Mouse (Mus musculus): ENCODE data around the gene Lrrc4c. TPM values are rescaled to one million over a fixed set of nuclear protein-coding genes. Genes with fewer than 3 reads are reported as not detected.

Lrrc4c gene
- 29.2 and 40.0 TPM in 2 replicates for polyA plus RNA-seq (2014; fragmentation: Nextera tagmentation; extraction: Ambion mirVana)

DNA sequence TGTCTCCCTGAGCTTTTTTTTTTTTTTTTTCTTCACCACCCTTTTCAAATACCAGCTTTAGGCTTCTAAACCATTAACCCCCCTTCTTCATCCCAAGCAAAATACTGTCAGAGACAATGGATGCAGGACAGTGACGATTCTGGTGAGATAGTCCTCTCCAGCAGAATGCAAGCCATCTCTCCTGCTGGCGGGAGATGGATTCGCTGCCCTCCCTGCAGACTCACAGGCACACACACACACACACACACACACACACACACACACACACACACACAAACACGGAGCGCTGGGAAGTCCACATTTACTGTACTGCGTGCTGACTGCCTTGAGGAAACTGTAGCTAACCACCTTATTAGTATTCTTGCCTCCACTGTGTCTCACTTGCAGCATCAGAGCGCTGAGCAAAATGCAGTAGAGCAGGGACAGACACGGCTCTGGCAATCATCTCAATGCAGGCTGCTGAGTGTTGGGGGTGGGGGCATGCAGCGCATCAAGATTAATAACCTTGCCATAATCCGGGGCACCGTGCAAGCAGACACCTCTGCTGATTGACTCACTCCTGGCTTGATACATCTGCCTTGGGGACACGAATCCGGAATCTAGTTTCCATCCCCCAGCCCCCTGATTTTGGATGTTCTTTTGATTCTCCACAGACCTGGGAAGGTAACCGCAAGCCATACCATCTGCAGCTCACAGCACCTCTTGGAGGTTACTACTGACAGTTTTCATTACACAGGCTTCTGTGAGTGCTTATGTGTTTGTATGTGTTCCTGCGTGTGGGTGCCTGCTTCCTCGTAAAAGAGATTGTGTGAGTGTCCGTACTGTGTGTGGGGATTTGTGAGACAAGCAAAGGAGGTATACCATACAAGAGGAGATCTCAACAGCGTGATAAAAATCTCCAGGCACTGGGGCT lies at the start of gene Lrrc4c:
TSS of gene Lrrc4c (plus strand) at position 783 of the 913 bp plus-strand sequence.
- peak; percentile 92 for ATAC-seq (ENCODE audit: low read depth)
- no peaks in the 10 kb centered on the region for H3K4me1 ChIP-seq (ENCODE audit: control insufficient read depth, insufficient read depth, low read length)
- peak within 1 kb of the TSS; percentile 77 for H3K27ac ChIP-seq (ENCODE audit: low read depth, low read length)
- peak within 1 kb of the TSS; percentile 65 for H3K4me2 ChIP-seq (ENCODE audit: low read depth, low read length)
- peak within 1 kb of the TSS; percentile 46 for H3K4me3 ChIP-seq (ENCODE audit: low read depth, low read length)
- no peaks in the 10 kb centered on the region for H3K9me3 ChIP-seq (ENCODE audit: control insufficient read depth, low read length)
- 2% methylated on average over 18 of the region's 18 CpGs for WGBS
- no peaks in the 10 kb centered on the region for H3K27me3 ChIP-seq (ENCODE audit: control insufficient read depth, insufficient read depth, low read length)
- H3K36me3 ChIP-seq (ENCODE audit: control insufficient read depth, insufficient read depth, low read length) = no peaks in the 10 kb centered on the region
- H3K9ac ChIP-seq (replicated peaks; ENCODE audit: low read depth, low read length) = peak within 1 kb of the TSS; percentile 52

- Histone ChIP-seq H3K4me3 (ENCODE audit: low read depth, low read length) (no peak overlapping the region), H3K9ac (replicated peaks; ENCODE audit: low read depth, low read length) (no peak overlapping the region), H3K4me1 (ENCODE audit: control insufficient read depth, insufficient read depth, low read length) (no peaks in the 10 kb centered on the region), H3K27ac (ENCODE audit: low read depth, low read length) (no peak overlapping the region), H3K4me2 (ENCODE audit: low read depth, low read length) (no peak overlapping the region), H3K9me3 (ENCODE audit: control insufficient read depth, low read length) (no peaks in the 10 kb centered on the region), H3K36me3 (ENCODE audit: control insufficient read depth, insufficient read depth, low read length) (no peaks in the 10 kb centered on the region), H3K27me3 (ENCODE audit: control insufficient read depth, insufficient read depth, low read length) (no peaks in the 10 kb centered on the region)
- ATAC-seq (ENCODE audit: low read depth) = no peak
- 90% methylated on average over 1 of the region's 1 CpGs for WGBS
Measured at GRCm38 (mm10) chr2:96275061-96275460, 42.9 kb upstream of the Lrrc4c start.

- 76% methylated on average over 5 of the region's 5 CpGs for WGBS
- no peak overlapping the region for H3K27ac ChIP-seq (ENCODE audit: low read depth, low read length)
- no peak for ATAC-seq (ENCODE audit: low read depth)
- no peaks in the 10 kb centered on the region for H3K27me3 ChIP-seq (ENCODE audit: control insufficient read depth, insufficient read depth, low read length)
- H3K9me3 ChIP-seq (ENCODE audit: control insufficient read depth, low read length) = no peaks in the 10 kb centered on the region
- no peaks in the 10 kb centered on the region for H3K36me3 ChIP-seq (ENCODE audit: control insufficient read depth, insufficient read depth, low read length)
- H3K4me2 ChIP-seq (ENCODE audit: low read depth, low read length) = no peak overlapping the region
- no peaks in the 10 kb centered on the region for H3K4me1 ChIP-seq (ENCODE audit: control insufficient read depth, insufficient read depth, low read length)
- H3K4me3 ChIP-seq (ENCODE audit: low read depth, low read length) = no peak overlapping the region
- H3K9ac ChIP-seq (replicated peaks; ENCODE audit: low read depth, low read length) = no peak overlapping the region
Measured at GRCm38 (mm10) chr2:96282926-96283325, 35.0 kb upstream of the Lrrc4c start.

- Histone ChIP-seq H3K36me3 (ENCODE audit: control insufficient read depth, insufficient read depth, low read length) (no peaks in the 10 kb centered on the region), H3K9ac (replicated peaks; ENCODE audit: low read depth, low read length) (no peak overlapping the region), H3K4me3 (ENCODE audit: low read depth, low read length) (no peak overlapping the region), H3K4me2 (ENCODE audit: low read depth, low read length) (no peak overlapping the region), H3K27ac (ENCODE audit: low read depth, low read length) (no peak overlapping the region), H3K9me3 (ENCODE audit: control insufficient read depth, low read length) (no peaks in the 10 kb centered on the region), H3K4me1 (ENCODE audit: control insufficient read depth, insufficient read depth, low read length) (no peaks in the 10 kb centered on the region), H3K27me3 (ENCODE audit: control insufficient read depth, insufficient read depth, low read length) (no peaks in the 10 kb centered on the region)
- no peak for ATAC-seq (ENCODE audit: low read depth)
- WGBS = 69% methylated on average over 4 of the region's 4 CpGs
Measured at GRCm38 (mm10) chr2:96287512-96287911, 30.5 kb upstream of the Lrrc4c start.

DNA sequence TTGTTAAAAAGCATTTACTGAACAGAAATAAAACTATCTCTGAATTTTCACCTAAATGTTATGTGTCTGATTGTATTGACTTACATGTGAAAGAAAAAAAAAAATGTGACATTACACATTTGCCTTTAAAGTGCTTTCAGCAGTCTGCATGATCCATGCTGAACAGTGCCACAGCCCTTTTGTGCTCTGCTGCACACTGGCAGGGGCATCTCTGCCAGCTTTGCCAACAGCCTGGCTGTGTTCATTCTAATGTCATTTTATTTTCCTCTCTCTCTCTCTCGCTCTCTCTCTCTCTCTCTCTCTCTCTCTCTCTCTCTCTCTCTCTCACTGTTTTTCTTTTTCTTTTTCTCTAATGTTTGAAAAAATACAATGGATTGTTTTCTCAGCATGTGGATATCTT lies 27.4 kb upstream of the Lrrc4c start:
- Histone ChIP-seq H3K4me2 (ENCODE audit: low read depth, low read length) (no peak overlapping the region), H3K27me3 (ENCODE audit: control insufficient read depth, insufficient read depth, low read length) (no peaks in the 10 kb centered on the region), H3K9ac (replicated peaks; ENCODE audit: low read depth, low read length) (no peak overlapping the region), H3K27ac (ENCODE audit: low read depth, low read length) (no peak overlapping the region), H3K9me3 (ENCODE audit: control insufficient read depth, low read length) (no peaks in the 10 kb centered on the region), H3K36me3 (ENCODE audit: control insufficient read depth, insufficient read depth, low read length) (no peaks in the 10 kb centered on the region), H3K4me3 (ENCODE audit: low read depth, low read length) (no peak overlapping the region), H3K4me1 (ENCODE audit: control insufficient read depth, insufficient read depth, low read length) (no peaks in the 10 kb centered on the region)
- 71% methylated on average over 1 of the region's 1 CpGs for WGBS
- ATAC-seq (ENCODE audit: low read depth) = no peak

GRCm38 (mm10) chr2:96315034-96315433 lies 2.9 kb upstream of the Lrrc4c start:
- H3K27ac ChIP-seq (ENCODE audit: low read depth, low read length) = no peak overlapping the region
- H3K36me3 ChIP-seq (ENCODE audit: control insufficient read depth, insufficient read depth, low read length) = no peaks in the 10 kb centered on the region
- H3K9ac ChIP-seq (replicated peaks; ENCODE audit: low read depth, low read length) = no peak overlapping the region
- H3K4me3 ChIP-seq (ENCODE audit: low read depth, low read length) = no peak overlapping the region
- ATAC-seq (ENCODE audit: low read depth) = no peak
- no peak overlapping the region for H3K4me2 ChIP-seq (ENCODE audit: low read depth, low read length)
- WGBS = 13% methylated on average over 5 of the region's 5 CpGs
- no peaks in the 10 kb centered on the region for H3K27me3 ChIP-seq (ENCODE audit: control insufficient read depth, insufficient read depth, low read length)
- H3K9me3 ChIP-seq (ENCODE audit: control insufficient read depth, low read length) = no peaks in the 10 kb centered on the region
- no peaks in the 10 kb centered on the region for H3K4me1 ChIP-seq (ENCODE audit: control insufficient read depth, insufficient read depth, low read length)

GRCm38 (mm10) chr2:96316531-96316930 lies 1.4 kb upstream of the Lrrc4c start:
- no peak overlapping the region for H3K4me3 ChIP-seq (ENCODE audit: low read depth, low read length)
- no peak for ATAC-seq (ENCODE audit: low read depth)

GRCm38 (mm10) chr2:96318556-96318955 lies 587 bp downstream of the Lrrc4c start:
- Histone ChIP-seq H3K9ac (replicated peaks; ENCODE audit: low read depth, low read length) (peak overlapping the region; percentile 52; the same call in 1 of the 2 replicates), H3K4me2 (ENCODE audit: low read depth, low read length) (peak overlapping the region; percentile 65), H3K9me3 (ENCODE audit: control insufficient read depth, low read length) (no peaks in the 10 kb centered on the region), H3K4me1 (ENCODE audit: control insufficient read depth, insufficient read depth, low read length) (no peaks in the 10 kb centered on the region), H3K36me3 (ENCODE audit: control insufficient read depth, insufficient read depth, low read length) (no peaks in the 10 kb centered on the region), H3K27ac (ENCODE audit: low read depth, low read length) (peak overlapping the region; percentile 77; the same call in 1 of the 2 replicates), H3K4me3 (ENCODE audit: low read depth, low read length) (peak overlapping the region; percentile 46), H3K27me3 (ENCODE audit: control insufficient read depth, insufficient read depth, low read length) (no peaks in the 10 kb centered on the region)
- ATAC-seq (ENCODE audit: low read depth) = no peak
- 7% methylated on average over 7 of the region's 7 CpGs for WGBS

More at GRCm38 (mm10) chr2:96316531-96316930, 1.4 kb upstream of the Lrrc4c start:
- Histone ChIP-seq H3K4me1 (ENCODE audit: control insufficient read depth, insufficient read depth, low read length) (no peaks in the 10 kb centered on the region), H3K27ac (ENCODE audit: low read depth, low read length) (no peak overlapping the region), H3K36me3 (ENCODE audit: control insufficient read depth, insufficient read depth, low read length) (no peaks in the 10 kb centered on the region), H3K4me2 (ENCODE audit: low read depth, low read length) (no peak overlapping the region), H3K9me3 (ENCODE audit: control insufficient read depth, low read length) (no peaks in the 10 kb centered on the region), H3K27me3 (ENCODE audit: control insufficient read depth, insufficient read depth, low read length) (no peaks in the 10 kb centered on the region), H3K9ac (replicated peaks; ENCODE audit: low read depth, low read length) (no peak overlapping the region)
- 37% methylated on average over 1 of the region's 1 CpGs for WGBS

DNA sequence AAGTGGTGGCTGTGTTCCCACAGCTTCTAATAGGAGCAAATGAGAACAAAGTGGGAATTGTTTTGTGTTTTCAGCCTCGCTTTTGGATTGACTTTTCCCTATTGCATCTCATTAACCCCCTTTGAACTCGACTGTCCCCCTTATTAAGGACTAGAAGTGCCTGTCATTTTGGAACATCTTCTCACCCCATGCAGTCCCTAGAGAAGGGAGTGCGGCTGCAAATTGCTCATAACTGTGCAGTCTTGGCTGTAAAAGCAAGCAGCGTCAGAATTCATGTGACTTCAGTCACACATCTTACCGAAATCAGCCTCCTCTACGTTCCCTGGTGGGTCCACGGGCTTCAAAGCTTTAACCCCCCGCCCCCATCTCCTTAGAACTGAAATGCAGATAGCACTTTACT lies 1.2 kb downstream of the Lrrc4c start:
- Histone ChIP-seq H3K9ac (replicated peaks; ENCODE audit: low read depth, low read length) (peak overlapping the region; percentile 41; the same call in 1 of the 2 replicates), H3K4me1 (ENCODE audit: control insufficient read depth, insufficient read depth, low read length) (no peaks in the 10 kb centered on the region), H3K27me3 (ENCODE audit: control insufficient read depth, insufficient read depth, low read length) (no peaks in the 10 kb centered on the region), H3K4me2 (ENCODE audit: low read depth, low read length) (peak overlapping the region; percentile 65), H3K27ac (ENCODE audit: low read depth, low read length) (no peak overlapping the region), H3K4me3 (ENCODE audit: low read depth, low read length) (peak overlapping the region; percentile 46), H3K9me3 (ENCODE audit: control insufficient read depth, low read length) (no peaks in the 10 kb centered on the region), H3K36me3 (ENCODE audit: control insufficient read depth, insufficient read depth, low read length) (no peaks in the 10 kb centered on the region)
- WGBS = 2% methylated on average over 8 of the region's 8 CpGs
- ATAC-seq (ENCODE audit: low read depth) = no peak
